Mouse (Mus musculus) lung, adult 2 months (tissue): Measurements from ENCODE around the gene Slc4a1.

Experiments used
- CTCF ChIP-seq: fragments of 200-500 bp; IDR thresholded peaks from 2 replicates; pipeline ENCODE4 v1.5.1; 2011; ENCODE audit warnings: mild to moderate bottlenecking, low read length, control low read depth; ENCODE audit not compliant: insufficient read depth
- POLR2A ChIP-seq: fragments of 200-500 bp; IDR thresholded peaks from 2 replicates; pipeline ENCODE4 v1.6.1; 2011; ENCODE audit warnings: low read depth, mild to moderate bottlenecking, control low read depth, low read length, borderline replicate concordance; ENCODE audit errors: extremely low read depth

- TF ChIP-seq CTCF: no peak
- no peak for TF ChIP-seq POLR2A
These were observed 37.7 kb upstream of the Slc4a1 start for GRCm38 (mm10) chr11:102403657-102404056.
